Mouse (Mus musculus): ENCODE results near the gene Flg.

The Flg gene

DNA sequence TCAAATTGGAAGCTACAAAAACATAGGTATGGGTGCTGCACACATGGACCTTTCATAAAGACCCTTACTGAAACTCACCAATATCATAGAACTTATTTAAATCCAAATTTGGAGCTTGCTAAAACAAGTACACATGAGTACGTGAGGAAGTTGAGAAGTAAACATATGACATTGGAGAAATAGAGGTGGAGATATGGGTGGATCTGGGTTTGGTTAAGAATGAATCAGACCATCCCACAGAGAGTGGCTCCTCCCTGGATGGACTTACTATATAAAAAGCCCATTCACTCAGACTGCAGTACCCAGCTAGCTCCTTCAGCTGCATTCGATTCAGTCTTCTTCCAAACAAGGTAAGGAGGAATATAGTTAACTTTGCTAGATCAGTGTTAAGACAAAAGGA, at the start of gene Flg:
Flg (plus strand) TSS at position 301 of the 400 bp plus-strand sequence.
- DNase-seq (ENCODE audit: low read depth) = no peak

DNA sequence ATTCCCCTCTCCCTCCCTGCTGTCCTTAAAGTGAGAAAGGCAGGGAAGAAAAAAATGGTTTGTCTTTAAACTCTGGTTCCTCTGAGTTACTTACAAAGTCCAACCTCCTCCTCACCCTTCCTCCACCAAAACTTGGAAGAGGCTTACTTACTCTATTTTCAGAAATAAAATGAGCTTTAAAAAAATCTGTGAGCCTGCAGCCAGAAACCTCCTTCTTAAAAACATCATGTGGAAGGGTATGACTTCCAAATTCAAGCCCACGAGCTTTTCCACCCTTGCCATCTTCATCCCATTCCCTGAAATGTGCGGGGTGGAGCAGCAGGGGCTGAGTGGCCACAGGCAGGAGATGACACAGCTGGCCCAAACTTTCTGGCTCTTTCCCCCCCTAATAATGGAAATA, 24.2 kb downstream of the Flg start:
- no peak for DNase-seq (ENCODE audit: low read depth)

DNA sequence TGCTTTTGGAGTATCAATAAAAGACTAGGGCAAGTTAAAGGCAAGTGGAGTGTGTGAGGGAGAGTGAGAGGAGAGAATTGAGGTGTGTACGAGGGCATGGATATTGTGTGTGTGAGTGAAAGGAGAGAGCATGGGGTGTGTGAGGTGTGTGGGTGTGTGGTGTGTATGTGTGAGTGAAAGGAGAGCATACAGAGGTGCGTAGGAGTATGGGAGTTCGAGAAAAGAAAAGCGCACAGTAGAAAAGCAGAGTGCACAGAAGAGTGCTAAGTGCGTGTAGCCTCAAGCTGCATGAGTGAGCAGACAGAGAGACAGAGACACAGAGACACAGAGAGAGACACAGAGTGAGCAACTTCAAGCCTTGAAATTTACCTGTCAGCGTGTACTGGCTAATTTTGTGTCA, 26.5 kb downstream of the Flg start:
- DNase-seq (ENCODE audit: low read depth) = no peak

GRCm38 (mm10) chr3:93301896-93302295, 28.6 kb downstream of the Flg start:
- no peak for DNase-seq (ENCODE audit: low read depth)

DNA sequence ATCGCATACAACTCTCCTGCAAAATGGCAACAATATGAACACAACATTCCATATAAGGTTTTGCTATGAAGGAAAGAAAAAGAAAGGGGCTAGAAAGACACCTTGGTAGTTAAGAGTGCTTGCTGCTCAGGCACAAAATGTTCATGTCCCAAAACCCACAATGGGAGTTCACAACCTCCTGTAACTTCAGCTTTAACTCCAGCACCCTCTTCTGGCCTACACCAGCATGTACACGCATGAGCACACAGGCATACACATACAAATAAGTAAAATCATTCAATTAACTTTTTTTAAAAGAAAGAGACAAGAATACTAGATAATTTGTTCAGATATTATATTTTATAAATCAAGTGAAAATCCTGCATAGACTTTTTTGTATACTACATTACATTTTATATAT, 32.8 kb downstream of the Flg start:
- no peak for DNase-seq (ENCODE audit: low read depth)

GRCm38 (mm10) chr3:93311371-93311770, 38.0 kb downstream of the Flg start:
- DNase-seq (ENCODE audit: low read depth) = no peak

DNA sequence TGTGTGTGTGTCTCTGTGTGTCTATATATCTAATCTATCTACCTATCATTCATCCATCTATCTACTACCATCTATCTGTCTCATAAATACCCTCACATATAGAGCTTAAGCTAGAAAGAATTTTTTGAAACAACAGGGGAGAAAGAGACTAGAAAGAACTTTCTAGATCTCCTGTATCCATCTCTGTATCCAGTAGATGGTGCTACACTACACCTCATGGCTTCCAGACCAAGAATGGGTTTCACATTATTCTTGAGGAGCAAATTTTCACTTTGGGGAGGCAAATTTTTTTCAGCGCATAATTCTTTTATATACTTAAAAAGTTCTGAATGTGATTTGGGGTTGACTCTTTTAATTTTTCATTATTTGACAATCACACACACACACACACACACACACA, 41.1 kb downstream of the Flg start:
- no peak for DNase-seq (ENCODE audit: low read depth)

GRCm38 (mm10) chr3:93319449-93319848, 46.1 kb downstream of the Flg start, which contains the start of gene Hrnr:
TSS of gene Hrnr (plus strand) at chr3:93319749.
- DNase-seq (ENCODE audit: low read depth) = no peak

DNA sequence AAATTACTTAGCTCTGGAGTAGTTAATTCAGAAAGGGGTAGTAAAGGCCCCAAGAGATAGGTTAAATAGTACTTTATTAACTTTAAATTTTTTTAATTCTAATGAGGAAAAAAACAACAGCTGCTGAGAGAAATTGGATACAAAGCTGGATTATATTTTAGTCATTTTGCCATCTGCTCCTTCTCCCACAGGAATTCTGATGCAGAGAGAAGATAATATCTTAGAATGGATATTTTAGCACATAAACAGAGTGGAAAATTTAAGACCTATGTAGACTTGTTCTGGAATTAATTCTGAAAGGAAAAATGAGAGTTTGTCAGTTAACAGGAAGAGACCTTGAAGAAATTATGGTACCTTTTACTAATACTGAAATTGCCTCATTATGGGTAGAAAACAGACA, 64.4 kb downstream of the Flg start:
- no peak for DNase-seq (ENCODE audit: low read depth)

GRCm38 (mm10) chr3:93340021-93340420, 66.7 kb downstream of the Flg start:
- no peak for DNase-seq (ENCODE audit: low read depth)

Data from c-Kit-positive CD71-negative TER-119-negative erythroid progenitor cells, embryonic 14.5 days (primary cell).